8 mouse cellular contexts compared by ENCODE assay signal in genomic region chr1:182489803-182490452, GRCm38 (mm10). TPM values are rescaled to one million over a fixed set of nuclear protein-coding genes. Genes with fewer than 3 reads are reported as not detected.
DNase-seq lines count a peak whose midpoint lies in the region; ATAC-seq and TF ChIP-seq lines count a peak whose summit lies in the region.

No protein-coding gene starts in this region.

- H3K27ac ChIP-seq in forebrain, embryonic 13.5 days: peak overlapping the region; percentile 44; the same call in 1 of the 2 replicates
- peak overlapping the region; percentile 69 for H3K27ac ChIP-seq in heart, postnatal 0 days (ENCODE audit: low read depth)
- no peak overlapping the region for H3K27ac ChIP-seq in liver, embryonic 15.5 days (replicated peaks)
- H3K27ac ChIP-seq in neural tube, embryonic 12.5 days: no peak overlapping the region
- peak overlapping the region; percentile 49 for H3K27ac ChIP-seq in stomach, postnatal 0 days (replicated peaks)

- ATAC-seq in cerebellum, adult (ENCODE audit: insufficient number of reproducible peaks, low FRiP score, low TSS enrichment): peak; percentile 91
- peak; percentile 96 for ATAC-seq in forebrain, embryonic 13.5 days
- ATAC-seq in heart, postnatal 0 days (ENCODE audit: insufficient read depth, low read depth): peak; percentile 97
- ATAC-seq in liver, embryonic 15.5 days (ENCODE audit: insufficient read depth): peak; percentile 78
- peak; percentile 90 for ATAC-seq in neural tube, embryonic 12.5 days (ENCODE audit: low FRiP score, low read depth)
- peak; percentile 94 for ATAC-seq in stomach, postnatal 0 days (ENCODE audit: low FRiP score, low TSS enrichment)

- no peaks in the 10 kb centered on the region for H3K9me3 ChIP-seq in forebrain, embryonic 13.5 days (replicated peaks)
- H3K9me3 ChIP-seq in heart, postnatal 0 days (replicated peaks; ENCODE audit: control insufficient read depth, low read length): no peaks in the 10 kb centered on the region
- H3K9me3 ChIP-seq in liver, embryonic 15.5 days (replicated peaks): no peaks in the 10 kb centered on the region
- no peaks in the 10 kb centered on the region for H3K9me3 ChIP-seq in neural tube, embryonic 12.5 days
- H3K9me3 ChIP-seq in stomach, postnatal 0 days (ENCODE audit: control insufficient read depth, low read length): no peaks in the 10 kb centered on the region

- H3K27me3 ChIP-seq in forebrain, embryonic 13.5 days: no peaks in the 10 kb centered on the region
- no peaks in the 10 kb centered on the region for H3K27me3 ChIP-seq in heart, postnatal 0 days (ENCODE audit: control insufficient read depth, insufficient read depth, low read length)
- H3K27me3 ChIP-seq in liver, embryonic 15.5 days: no peaks in the 10 kb centered on the region
- no peaks in the 10 kb centered on the region for H3K27me3 ChIP-seq in neural tube, embryonic 12.5 days (replicated peaks)
- H3K27me3 ChIP-seq in stomach, postnatal 0 days (ENCODE audit: control insufficient read depth, insufficient read depth, low read length): no peaks in the 10 kb centered on the region

- H3K9ac ChIP-seq in forebrain, embryonic 13.5 days: no peak overlapping the region
- no peak overlapping the region for H3K9ac ChIP-seq in heart, postnatal 0 days (replicated peaks; ENCODE audit: low read depth, low read length)
- H3K9ac ChIP-seq in liver, embryonic 15.5 days: no peak overlapping the region
- no peak overlapping the region for H3K9ac ChIP-seq in neural tube, embryonic 12.5 days
- no peak overlapping the region for H3K9ac ChIP-seq in stomach, postnatal 0 days (ENCODE audit: low read length)

- H3K4me3 ChIP-seq in forebrain, embryonic 13.5 days: peak overlapping the region; percentile 24
- H3K4me3 ChIP-seq in heart, postnatal 0 days (ENCODE audit: low read depth, low read length): no peak overlapping the region
- H3K4me3 ChIP-seq in liver, embryonic 15.5 days (replicated peaks): no peak overlapping the region
- peak overlapping the region; percentile 9; the same call in 1 of the 2 replicates for H3K4me3 ChIP-seq in neural tube, embryonic 12.5 days
- 0 out of 2 replicates have a peak overlapping the region, but pooled peaks have one; percentile 10 for H3K4me3 ChIP-seq in stomach, postnatal 0 days (ENCODE audit: low read depth, low read length)

- H3K4me1 ChIP-seq in forebrain, embryonic 13.5 days: peaks cover 17% of the 10 kb centered on the region
- peaks cover 15% of the 10 kb centered on the region for H3K4me1 ChIP-seq in heart, postnatal 0 days (ENCODE audit: control insufficient read depth, insufficient read depth)
- peaks cover 19% of the 10 kb centered on the region for H3K4me1 ChIP-seq in liver, embryonic 15.5 days (replicated peaks)
- peaks cover 11% of the 10 kb centered on the region; the same call in 1 of the 2 replicates for H3K4me1 ChIP-seq in neural tube, embryonic 12.5 days
- 0 out of 2 replicates have a peak, but pooled peaks cover 3% of the 10 kb centered on the region for H3K4me1 ChIP-seq in stomach, postnatal 0 days (replicated peaks; ENCODE audit: control insufficient read depth, insufficient read depth)

- peak; percentile 92 for TF ChIP-seq CTCF in heart, postnatal 0 days (IDR thresholded peaks at IDR 0.05; ENCODE audit: low read depth)
- TF ChIP-seq CTCF in stomach, postnatal 0 days (IDR thresholded peaks at IDR 0.05; ENCODE audit: low read depth): peak; percentile 92

- TF ChIP-seq EP300 in heart, postnatal 0 days (IDR thresholded peaks at IDR 0.05; ENCODE audit: low read depth): peak; percentile 84
- no peak for TF ChIP-seq EP300 in stomach, postnatal 0 days (optimal IDR thresholded peaks at IDR 0.05)

- DNase-seq in ES-CJ7 (ENCODE audit: low read depth, low spot score): peak; percentile 96
- peak; percentile 96 for DNase-seq in heart, postnatal 0 days (ENCODE audit: low spot score)
- peak; percentile 96 to 97 for DNase-seq in kidney, postnatal 36 days
- DNase-seq in stomach, postnatal 0 days (ENCODE audit: low spot score): peak; percentile 94

- 12% methylated on average over 21 of the region's 21 CpGs for WGBS in forebrain, embryonic 13.5 days
- WGBS in heart, postnatal 0 days: 7% methylated on average over 21 of the region's 21 CpGs
- 9% methylated on average over 21 of the region's 21 CpGs for WGBS in liver, embryonic 15.5 days (ENCODE audit: insufficient replicate concordance)
- WGBS in neural tube, embryonic 12.5 days: 12% methylated on average over 21 of the region's 21 CpGs
- 10% methylated on average over 21 of the region's 21 CpGs for WGBS in stomach, postnatal 0 days

- H3K36me3 ChIP-seq in forebrain, embryonic 13.5 days (ENCODE audit: poor library complexity, severe bottlenecking): peaks cover 55% of the 10 kb centered on the region
- peaks cover 64% of the 10 kb centered on the region for H3K36me3 ChIP-seq in heart, postnatal 0 days (replicated peaks; ENCODE audit: control insufficient read depth, insufficient read depth, low read length)
- peaks cover 7% of the 10 kb centered on the region for H3K36me3 ChIP-seq in liver, embryonic 15.5 days (replicated peaks)
- H3K36me3 ChIP-seq in neural tube, embryonic 12.5 days: peaks cover 54% of the 10 kb centered on the region
- H3K36me3 ChIP-seq in stomach, postnatal 0 days (ENCODE audit: control insufficient read depth, insufficient read depth, low read length): peaks cover 21% of the 10 kb centered on the region

- peak overlapping the region; percentile 61 for H3K4me2 ChIP-seq in forebrain, embryonic 13.5 days
- H3K4me2 ChIP-seq in heart, postnatal 0 days (ENCODE audit: low read depth, low read length): peak overlapping the region; percentile 40; the same call in 1 of the 2 replicates
- H3K4me2 ChIP-seq in liver, embryonic 15.5 days: peak overlapping the region; percentile 48
- peak overlapping the region; percentile 55 for H3K4me2 ChIP-seq in neural tube, embryonic 12.5 days (replicated peaks)
- peak overlapping the region; percentile 25 for H3K4me2 ChIP-seq in stomach, postnatal 0 days (replicated peaks; ENCODE audit: low read depth)

RNA-seq across cellular contexts. Expression of gene Capn2, which starts 27.5 kb away (rescaled TPM):
- polyA plus RNA-seq in forebrain, embryonic 13.5 days (2015; fragmentation: Nextera tagmentation; extraction: Ambion mirVana): 63.8 and 65.1 TPM in 2 replicates
- total RNA-seq in heart, postnatal 0 days (2014; rRNA removed; ENCODE audit: low replicate concordance): 71.2 and 85.4 TPM in 2 replicates
- 56.8 and 62.6 TPM in 2 replicates for polyA plus RNA-seq in heart, postnatal 0 days (2015; fragmentation: Nextera tagmentation; extraction: Ambion mirVana)
- 24.1 and 26.1 TPM in 2 replicates for polyA plus RNA-seq in liver, embryonic 15.5 days (2015; fragmentation: Nextera tagmentation; extraction: Ambion mirVana)
- polyA plus RNA-seq in neural tube, embryonic 12.5 days (2016; fragmentation: Nextera tagmentation; extraction: Ambion mirVana): 104 and 115 TPM in 2 replicates
- polyA plus RNA-seq in stomach, postnatal 0 days (2015; fragmentation: Nextera tagmentation; extraction: Ambion mirVana): 54.4 and 55.6 TPM in 2 replicates

Comparison
In these comparisons a context has a peak if more than half of its experiments do, and no peak if none do; other contexts are left out.
1. H3K27ac ChIP-seq: peak in forebrain, embryonic 13.5 days (single experiment), heart, postnatal 0 days (single experiment) and stomach, postnatal 0 days (single experiment); none in liver, embryonic 15.5 days (single experiment) and neural tube, embryonic 12.5 days (single experiment).
2. H3K4me3 ChIP-seq: peak in forebrain, embryonic 13.5 days (single experiment), neural tube, embryonic 12.5 days (single experiment) and stomach, postnatal 0 days (single experiment); none in heart, postnatal 0 days (single experiment) and liver, embryonic 15.5 days (single experiment).
3. Peak in every context shown above with its lines, with median percentiles within 50 percentile points of each other: DNase-seq, ATAC-seq and H3K4me2 ChIP-seq.